Comparison of ENCODE assay signal across 8 mouse cellular contexts in genomic region chr10:30600542-30600966, GRCm38 (mm10). TPM values are rescaled to one million over a fixed set of nuclear protein-coding genes. Genes with fewer than 3 reads are reported as not detected.
DNase-seq lines count a peak whose midpoint lies in the region; ATAC-seq lines count a peak whose summit lies in the region.

Gene Trmt11, minus strand, starts transcription at chr10:30600749.

- ATAC-seq in common myeloid progenitor, adult 5-6 weeks (replicated peaks; ENCODE audit: low read depth, poor library complexity, severe bottlenecking): peak; percentile 95
- peak; percentile 93 for ATAC-seq in megakaryocyte progenitor cell, adult 5-6 weeks (replicated peaks; ENCODE audit: poor library complexity)

- DNase-seq in ZHBTc4 (ENCODE audit: low read depth, low spot score): peak; percentile 95
- DNase-seq in gastrocnemius, adult 8-10 months (ENCODE audit: low spot score in 2 of 2): peak; percentile 78 to 82
- peak; percentile 90 for DNase-seq in induced T-regulatory cell, adult 2 months (ENCODE audit: low read depth)
- peak; percentile 71 to 89 for DNase-seq in left cerebral cortex, adult 9 months (ENCODE audit: low spot score in 2 of 2)
- peak; percentile 89 for DNase-seq in right cerebral cortex, postnatal 14 days
- DNase-seq in urinary bladder, postnatal 36 days (ENCODE audit: low spot score in 2 of 2): peak; percentile 87 to 91

RNA-seq across cellular contexts. Expression of gene Trmt11, which starts in this region (rescaled TPM):
- 27.5 and 31.3 TPM in 2 replicates for total RNA-seq in common myeloid progenitor, adult 5-6 weeks (2017)
- total RNA-seq in gastrocnemius, adult 8-10 months (2022): 1 to 10 TPM; 2.6 to 4.4 (median 3.2) TPM
- 27.5 and 28.3 TPM in 2 replicates for total RNA-seq in megakaryocyte progenitor cell, adult 5-6 weeks (2015)
- total RNA-seq in megakaryocyte progenitor cell, adult 5-6 weeks (2017): 23.3 and 29.7 TPM in 2 replicates

Comparison
In these comparisons a context has a peak if more than half of its experiments do, and no peak if none do; other contexts are left out.
1. Peak in every context shown above with its lines: DNase-seq and ATAC-seq.